Mouse (Mus musculus) erythroblast, embryonic 14.5 days (primary cell): ENCODE results near the gene Adamts2.

ENCODE experiments used
- GATA1 ChIP-seq: IDR thresholded peaks from 2 replicates; pipeline ENCODE4 v1.6.1; 2012; ENCODE audit warnings: low read length, inconsistent platforms, mixed read lengths
- TAL1 ChIP-seq: IDR thresholded peaks from 3 replicates; pipeline ENCODE4 v1.6.1; 2012; ENCODE audit warnings: low read length, inconsistent platforms, mixed read lengths

DNA sequence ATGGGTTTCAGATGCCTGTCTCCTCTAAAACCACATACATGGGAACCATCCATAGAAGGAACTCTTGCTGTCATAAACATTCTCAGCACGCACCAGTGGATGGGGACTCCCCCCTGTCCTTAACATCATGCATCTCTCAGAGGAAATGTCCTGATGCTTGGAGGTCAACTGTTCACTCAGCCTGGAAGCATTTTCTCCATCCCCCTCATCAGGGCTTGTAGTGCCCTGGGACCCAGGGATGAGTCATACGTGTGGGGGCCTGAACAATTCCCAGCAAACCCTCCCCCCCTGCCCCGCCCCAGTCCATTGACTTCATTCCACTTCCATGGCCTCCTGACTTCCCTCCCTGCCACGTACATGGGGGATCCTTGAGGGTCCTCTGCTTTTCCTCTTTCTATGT lies 62.9 kb downstream of the Adamts2 start:
- TF ChIP-seq TAL1 (no peak), GATA1 (no peak)
